Mouse (Mus musculus): Measurements from ENCODE around the gene Pilrb1. TPM values are rescaled to one million over a fixed set of nuclear protein-coding genes. Genes with fewer than 3 reads are reported as not detected.
A peak's percentile ranks its signal among the peaks of the same experiment; 100 is the strongest.
"Not testable (repeated sequence)": the region's sequence is repeated elsewhere in the genome, so short reads cannot be mapped to it uniquely, and the experiment has no call there.

Pilrb1 gene
- total RNA-seq (2021) = not detected

DNA sequence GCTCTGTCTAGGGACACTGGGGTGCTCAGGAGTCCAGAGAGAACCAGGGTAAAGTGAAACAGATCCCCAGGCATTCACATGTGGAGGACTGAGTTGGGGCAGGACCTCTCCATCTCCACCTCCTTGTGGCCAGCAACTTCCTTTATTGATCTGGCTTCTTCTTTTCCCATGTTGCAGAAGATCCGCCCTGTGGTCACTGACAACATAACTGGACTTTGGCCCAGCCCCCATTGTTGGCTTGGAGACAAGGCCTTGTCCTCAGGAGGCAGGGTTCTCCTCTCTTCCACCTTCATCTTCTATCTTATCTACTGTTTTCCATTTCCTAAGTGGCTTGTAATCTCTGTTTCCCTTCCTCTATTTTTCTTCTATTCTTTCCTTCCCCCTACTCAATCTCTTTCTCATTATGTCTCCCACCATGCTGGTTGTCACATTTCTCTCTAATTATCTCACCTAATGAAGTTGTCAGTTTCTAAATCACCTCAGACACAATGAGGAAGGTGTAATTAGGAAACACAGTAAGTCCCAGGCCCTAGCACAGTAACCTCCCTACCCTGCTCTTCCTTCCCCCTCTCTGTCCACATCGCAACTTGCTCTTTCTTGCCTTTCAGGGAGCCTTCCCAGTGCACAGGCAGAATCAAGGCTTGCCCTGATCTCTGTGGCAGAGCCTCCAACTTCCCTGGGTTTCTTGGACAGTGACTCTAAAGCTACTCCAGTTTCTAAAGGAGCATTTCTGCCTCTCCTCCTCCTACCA is at the start of gene Pilrb1:
TSS of gene Pilrb1 (minus strand) at position 147 of the 751 bp plus-strand sequence.
- intact Hi-C loops (cut with DNase I) = loop anchor here (2.0 kb wide), 1 partner anchor 13 kb away; the partner anchor contains the start of gene Pilrb2

DNA sequence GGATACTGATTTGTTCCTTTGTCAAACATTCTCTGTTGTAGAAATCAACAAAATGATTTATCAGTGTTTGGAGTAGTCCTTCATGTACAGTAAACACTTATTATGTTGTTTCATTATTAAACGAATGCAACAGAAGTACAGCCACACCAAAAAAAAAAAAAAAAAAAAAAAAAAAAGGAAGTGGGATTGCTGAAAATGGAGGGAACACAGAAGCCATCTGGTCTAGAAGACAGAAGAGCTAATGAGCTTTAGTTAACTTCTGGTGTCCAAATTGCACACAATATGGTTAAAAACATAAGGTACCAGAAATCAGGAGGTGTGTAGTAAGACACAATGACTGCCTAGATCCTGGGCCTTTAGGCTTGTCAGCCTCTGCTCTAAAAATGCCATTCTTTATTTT is 39.9 kb upstream of the Pilrb1 start:
- intact Hi-C loops (cut with DNase I) = no loop called here
- no peak for DNase-seq (ENCODE audit: low spot score in 2 of 2)

More for the DNA sequence above, at the start of gene Pilrb1:
- not testable (repeated sequence) for DNase-seq (ENCODE audit: low spot score in 2 of 2)

DNA sequence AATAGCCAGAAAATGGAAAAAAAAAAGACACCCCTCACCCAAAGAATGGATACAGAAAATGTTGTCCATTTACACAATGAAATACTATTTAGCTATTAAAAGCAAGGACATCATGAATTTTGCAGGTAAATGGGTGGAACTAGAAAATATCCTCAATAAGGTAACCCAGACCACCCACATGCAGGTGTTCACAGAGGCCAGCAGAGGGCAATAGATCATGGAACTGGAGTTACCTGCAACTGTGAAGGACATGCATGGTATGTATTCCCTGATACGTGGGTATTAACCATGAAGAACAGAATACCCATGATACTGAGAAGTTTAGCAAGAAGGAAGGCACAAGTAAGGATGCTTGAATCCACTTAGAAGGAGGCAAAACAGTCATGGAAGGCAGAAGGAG is 35.0 kb upstream of the Pilrb1 start:
- intact Hi-C loops (cut with DNase I) = no loop called here

DNA sequence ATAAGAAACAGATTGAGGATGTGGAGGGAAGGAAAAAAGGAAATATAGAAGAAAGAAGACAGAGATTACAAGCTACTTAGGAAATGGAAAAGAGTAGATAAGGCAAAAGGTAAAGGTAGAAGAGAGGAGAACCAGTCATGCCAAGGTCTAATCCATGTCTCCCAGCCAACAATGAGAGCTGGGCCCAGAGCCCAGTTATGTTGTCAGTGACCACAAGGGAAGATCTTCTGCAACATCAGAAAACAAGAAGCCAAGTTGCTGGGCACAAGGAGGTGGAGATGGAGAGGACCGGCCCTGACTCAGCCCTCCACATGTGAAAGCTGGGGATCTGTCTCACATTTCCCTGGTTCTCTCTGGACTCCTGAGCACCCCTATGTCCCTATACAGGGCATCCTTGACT is 29.8 kb upstream of the Pilrb1 start:
- intact Hi-C loops (cut with DNase I) = loop anchor here (5.0 kb wide), 2 partner anchors 250 to 265 kb away; no protein-coding TSS in a partner anchor

More for the DNA sequence above, 35.0 kb upstream of the Pilrb1 start:
- DNase-seq (ENCODE audit: low spot score in 2 of 2) = no peak

GRCm38 (mm10) chr5:137885894-137886293 is 28.0 kb upstream of the Pilrb1 start:
- peak; percentile 51 to 65 for DNase-seq (ENCODE audit: low spot score in 2 of 2)
- intact Hi-C loops (cut with DNase I) = loop anchor here (1.0 to 5.0 kb wide), 3 partner anchors 87 to 266 kb away; no protein-coding TSS in a partner anchor

More for the DNA sequence above, 29.8 kb upstream of the Pilrb1 start:
- no peak for DNase-seq (ENCODE audit: low spot score in 2 of 2)

- intact Hi-C loops (cut with DNase I) = no loop called here
- no peak for DNase-seq (ENCODE audit: low spot score in 2 of 2)
These were observed 25.4 kb upstream of the Pilrb1 start for GRCm38 (mm10) chr5:137883345-137883744.

- intact Hi-C loops (cut with DNase I) = no loop called here
- DNase-seq (ENCODE audit: low spot score in 2 of 2) = no peak
These were observed 25.0 kb upstream of the Pilrb1 start for GRCm38 (mm10) chr5:137882922-137883321.

DNA sequence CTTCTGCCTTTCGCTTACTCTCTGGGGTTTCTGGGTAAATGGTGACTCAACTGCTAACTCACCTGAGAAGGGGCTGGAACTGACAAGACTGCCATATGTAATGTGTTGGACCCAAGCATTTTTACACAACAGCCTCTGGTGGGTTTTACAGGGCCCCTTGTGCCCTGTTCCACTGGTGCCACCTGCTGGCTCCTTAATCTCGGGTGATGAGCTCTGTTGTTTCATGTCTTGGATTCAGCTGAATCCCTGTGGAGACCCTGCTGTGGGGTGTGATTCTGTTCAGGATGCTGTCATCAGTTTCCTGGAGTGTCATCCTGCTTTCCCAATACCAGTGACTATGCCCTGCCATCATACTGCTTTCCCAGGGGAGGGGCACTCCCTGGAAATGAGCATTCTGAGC is 20.0 kb upstream of the Pilrb1 start:
- intact Hi-C loops (cut with DNase I) = loop anchor here (5.0 kb wide), 1 partner anchor 86 kb away; no protein-coding TSS in a partner anchor
- DNase-seq (ENCODE audit: low spot score in 2 of 2) = peak; percentile 3 to 8

GRCm38 (mm10) chr5:137875054-137875453 is 17.1 kb upstream of the Pilrb1 start:
- DNase-seq (ENCODE audit: low spot score in 2 of 2) = no peak

DNA sequence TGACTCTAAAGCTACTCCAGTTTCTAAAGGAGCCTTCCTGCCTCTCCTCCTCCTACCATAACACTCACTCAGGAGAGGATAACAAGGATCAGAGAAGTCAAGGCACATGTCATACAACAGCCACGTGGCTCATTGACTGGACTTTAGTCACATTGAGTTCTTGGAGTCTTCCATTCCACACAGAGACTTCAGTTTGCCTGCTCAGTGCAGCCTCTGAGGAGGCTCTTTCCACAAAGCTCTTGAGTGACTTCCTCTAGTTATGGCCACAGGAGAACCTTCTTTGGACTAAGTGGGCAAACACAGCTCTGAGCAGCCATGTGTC is 14.4 kb upstream of the Pilrb1 start:
- intact Hi-C loops (cut with DNase I); DNase-seq (ENCODE audit: low spot score in 2 of 2): not testable (repeated sequence)

More at GRCm38 (mm10) chr5:137875054-137875453, 17.1 kb upstream of the Pilrb1 start:
- intact Hi-C loops (cut with DNase I) = loop anchor here (5.0 kb wide), 1 partner anchor 83 kb away; no protein-coding TSS in a partner anchor

DNA sequence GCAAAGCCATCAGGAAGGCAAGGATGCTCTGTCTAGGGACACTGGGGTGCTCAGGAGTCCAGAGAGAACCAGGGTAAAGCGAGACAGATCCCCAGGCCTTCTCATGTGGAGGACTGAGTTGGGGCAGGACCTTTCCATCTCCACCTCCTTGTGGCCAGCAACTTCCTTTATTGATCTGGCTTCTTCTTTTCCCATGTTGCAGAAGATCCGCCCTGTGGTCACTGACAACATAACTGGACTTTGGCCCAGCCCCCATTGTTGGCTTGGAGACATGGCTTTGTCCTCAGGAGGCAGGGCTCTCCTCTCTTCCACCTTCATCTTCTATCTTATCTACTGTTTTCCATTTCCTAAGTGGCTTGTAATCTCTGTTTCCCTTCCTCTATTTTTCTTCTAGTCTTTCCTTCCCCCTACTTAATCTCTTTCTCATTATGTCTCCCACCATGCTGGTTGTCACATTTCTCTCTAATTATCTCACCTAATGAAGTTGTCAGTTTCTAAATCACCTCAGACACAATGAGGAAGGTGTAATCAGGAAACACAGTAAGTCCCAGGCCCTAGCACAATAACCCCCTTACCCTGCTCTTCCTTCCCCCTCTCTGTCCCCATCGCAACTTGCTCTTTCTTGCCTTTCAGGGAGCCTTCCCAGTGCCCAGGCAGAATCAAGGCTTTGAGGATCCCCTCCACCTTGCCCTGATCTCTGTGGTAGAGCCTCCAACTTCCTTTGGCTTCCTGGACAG is 13.9 kb upstream of the Pilrb1 start, which contains the start of gene Pilrb2:
TSS of gene Pilrb2 (minus strand) at position 172 of the 737 bp plus-strand sequence.
- intact Hi-C loops (cut with DNase I) = loop anchor here (2.0 kb wide), 1 partner anchor 15 kb away; no protein-coding TSS in a partner anchor
- not testable (repeated sequence) for DNase-seq (ENCODE audit: low spot score in 2 of 2)

- intact Hi-C loops (cut with DNase I); DNase-seq (ENCODE audit: low spot score in 2 of 2): not testable (repeated sequence)
These were observed 10.7 kb upstream of the Pilrb1 start for GRCm38 (mm10) chr5:137868600-137868999.

GRCm38 (mm10) chr5:137864008-137864407 is 6.1 kb upstream of the Pilrb1 start:
- intact Hi-C loops (cut with DNase I); DNase-seq (ENCODE audit: low spot score in 2 of 2): not testable (repeated sequence)

DNA sequence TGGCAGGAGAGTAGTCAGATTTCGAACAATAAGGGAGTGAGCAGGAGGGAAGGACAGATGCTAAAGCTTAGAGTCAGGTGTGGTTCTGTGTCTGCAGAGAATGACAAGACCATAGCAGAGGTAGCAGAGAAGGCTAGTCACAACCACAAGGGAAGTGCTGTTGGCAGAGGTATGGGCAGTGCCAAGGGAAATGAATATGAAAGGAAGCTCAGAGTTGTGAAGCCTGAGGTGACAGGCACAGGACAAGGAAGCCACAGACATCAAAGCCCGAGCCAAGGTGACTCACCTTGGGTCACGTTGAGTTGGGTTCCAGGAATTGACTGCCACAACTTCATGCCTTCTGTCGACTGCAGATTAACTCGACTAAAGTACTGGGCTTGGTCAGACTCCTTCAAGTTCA is 1.0 kb downstream of the Pilrb1 start:
- DNase-seq (ENCODE audit: low spot score in 2 of 2) = not testable (repeated sequence)
- intact Hi-C loops (cut with DNase I) = loop anchor here (2.0 kb wide), 1 partner anchor 14 kb away; the partner anchor contains the start of gene Pilrb2

GRCm38 (mm10) chr5:137854907-137855306 is 3.0 kb downstream of the Pilrb1 start:
- DNase-seq (ENCODE audit: low spot score in 2 of 2); intact Hi-C loops (cut with DNase I): not testable (repeated sequence)

- DNase-seq (ENCODE audit: low spot score in 2 of 2); intact Hi-C loops (cut with DNase I): not testable (repeated sequence)
These were observed 7.6 kb downstream of the Pilrb1 start for GRCm38 (mm10) chr5:137850313-137850712.

- intact Hi-C loops (cut with DNase I); DNase-seq (ENCODE audit: low spot score in 2 of 2): not testable (repeated sequence)
These were observed 20.8 kb downstream of the Pilrb1 start for GRCm38 (mm10) chr5:137837110-137837509.

GRCm38 (mm10) chr5:137836611-137837010 is 21.3 kb downstream of the Pilrb1 start:
- no peak for DNase-seq (ENCODE audit: low spot score in 2 of 2)
- intact Hi-C loops (cut with DNase I) = no loop called here

DNA sequence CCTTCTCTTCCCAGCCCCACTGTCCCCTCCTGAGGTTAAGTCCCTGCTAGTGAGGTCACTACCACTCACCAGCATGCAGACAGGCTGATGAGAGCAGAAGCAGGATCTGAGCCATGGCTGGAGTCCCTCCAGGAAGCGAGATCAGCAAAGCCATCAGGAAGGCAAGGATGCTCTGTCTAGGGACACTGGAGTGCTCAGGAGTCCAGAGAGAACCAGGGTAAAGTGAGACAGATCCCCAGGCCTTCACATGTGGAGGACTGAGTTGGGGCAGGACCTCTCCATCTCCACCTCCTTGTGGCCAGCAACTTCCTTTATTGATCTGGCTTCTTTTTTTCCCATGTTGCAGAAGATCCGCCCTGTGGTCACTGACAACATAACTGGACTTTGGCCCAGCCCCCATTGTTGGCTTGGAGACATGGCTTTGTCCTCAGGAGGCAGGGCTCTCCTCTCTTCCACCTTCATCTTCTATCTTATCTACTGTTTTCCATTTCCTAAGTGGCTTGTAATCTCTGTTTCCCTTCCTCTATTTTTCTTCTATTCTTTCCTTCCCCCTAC is 21.9 kb downstream of the Pilrb1 start, which contains the start of gene Pilra:
TSS of gene Pilra (minus strand) at position 316 of the 555 bp plus-strand sequence.
- intact Hi-C loops (cut with DNase I); DNase-seq (ENCODE audit: low spot score in 2 of 2): not testable (repeated sequence)

DNA sequence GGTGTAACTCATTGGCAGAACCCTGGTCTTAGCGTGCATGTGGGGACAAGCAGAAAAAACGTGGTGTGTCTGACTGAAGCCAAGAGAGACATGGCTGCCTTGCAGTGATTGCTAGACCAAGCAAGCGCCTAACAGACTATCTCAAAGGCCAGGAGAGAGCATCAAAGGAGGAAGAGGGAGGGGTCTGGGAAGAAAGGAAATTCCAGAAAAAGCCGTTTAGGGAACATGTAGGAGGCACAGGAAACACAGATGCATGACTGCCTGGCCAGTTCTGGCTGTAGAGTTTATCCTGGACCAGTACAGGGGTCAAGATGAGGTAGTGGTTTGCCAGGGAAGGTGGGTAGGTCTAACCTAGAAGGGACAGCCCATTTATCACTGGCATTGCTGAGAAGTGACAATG is 24.4 kb downstream of the Pilrb1 start:
- intact Hi-C loops (cut with DNase I) = no loop called here
- DNase-seq (ENCODE audit: low spot score in 2 of 2) = no peak

All from left cerebral cortex, postnatal 25 days (tissue).